Mouse (Mus musculus) limb, embryonic 14.5 days (tissue): ENCODE measurements at regions not wholly inside any gene's neighbourhood (a gene's known extent, or its start where the extent isn't known, plus 50 kb on each side); places are given as distances from the start of the nearest gene placed in this dataset.

Source experiments
- ATAC-seq: fragments of 200-750 bp; cut with Nextera tagmentation; 2 replicates; pipeline ENCODE4 v1.8.0; 2017; ENCODE audit warnings: low read depth, moderate number of reproducible peaks, moderate TSS enrichment; ENCODE audit not compliant: low FRiP score
- DNase-seq: peaks from one replicate; pipeline ENCODE4 v3.0.0-alpha.2; 2015; ENCODE audit warnings: low spot score
- H3K27ac ChIP-seq: fragments of 300-500 bp; sonication (generic); replicated peaks from 2 replicates; pipeline ENCODE4 v1.5.1; 2014; ENCODE audit warnings: low read depth, mild to moderate bottlenecking, low read length, moderate library complexity, mixed read lengths
- H3K27me3 ChIP-seq: fragments of 300-500 bp; sonication (generic); 2 replicates; pipeline ENCODE4 v1.6.1; 2014; ENCODE audit warnings: low read length, mixed read lengths; ENCODE audit not compliant: control insufficient read depth, insufficient read depth
- H3K36me3 ChIP-seq: fragments of 300-500 bp; sonication (generic); 2 replicates; pipeline ENCODE4 v1.6.1; 2014; ENCODE audit warnings: mild to moderate bottlenecking, low read length, moderate library complexity, mixed read lengths; ENCODE audit not compliant: control insufficient read depth, insufficient read depth
- H3K4me1 ChIP-seq: fragments of 300-500 bp; sonication (generic); 2 replicates; pipeline ENCODE4 v1.6.1; 2014; ENCODE audit warnings: antibody characterized with exemption, low read length, mixed read lengths; ENCODE audit not compliant: control insufficient read depth, insufficient read depth
- H3K4me2 ChIP-seq: fragments of 300-500 bp; sonication (generic); replicated peaks from 2 replicates; pipeline ENCODE4 v1.6.1; 2014; ENCODE audit warnings: low read depth, mild to moderate bottlenecking, low read length, moderate library complexity; ENCODE audit not compliant: severe bottlenecking
- H3K4me3 ChIP-seq: fragments of 300-500 bp; sonication (generic); replicated peaks from 2 replicates; pipeline ENCODE4 v1.5.1; 2014; ENCODE audit warnings: low read length
- H3K9ac ChIP-seq: fragments of 300-500 bp; sonication (generic); 2 replicates; pipeline ENCODE4 v1.6.1; 2014; ENCODE audit warnings: mild to moderate bottlenecking, low read depth, low read length, moderate library complexity; ENCODE audit not compliant: severe bottlenecking
- H3K9me3 ChIP-seq: fragments of 300-500 bp; sonication (generic); 2 replicates; pipeline ENCODE4 v1.6.1; 2016; ENCODE audit warnings: low read length; ENCODE audit not compliant: control insufficient read depth
- POLR2A ChIP-seq: fragments of 200-500 bp; IDR thresholded peaks from 2 replicates; pipeline ENCODE4 v1.8.0; 2012; ENCODE audit warnings: inconsistent platforms, mild to moderate bottlenecking, moderate library complexity, borderline replicate concordance; ENCODE audit not compliant: insufficient read depth, insufficient read length; ENCODE audit errors: extremely low read depth
- WGBS: fragments of 180-500 bp; shearing (Covaris S2); extraction: QIAGEN DNeasy Blood & Tissue Kit; methylation state at CpG from one replicate; pipeline ENCODE4 v1.1.7; 2014; 5-methylcytosine and 5-hydroxymethylcytosine counted together

- ATAC-seq (no peak), DNase-seq (no peak)
- Histone ChIP-seq H3K9ac (no peak overlapping the region), H3K27me3 (no peaks in the 10 kb centered on the region), H3K27ac (no peak overlapping the region), H3K9me3 (no peaks in the 10 kb centered on the region), H3K36me3 (no peaks in the 10 kb centered on the region), H3K4me3 (no peak overlapping the region), H3K4me1 (no peaks in the 10 kb centered on the region), H3K4me2 (no peak overlapping the region)
- TF ChIP-seq POLR2A = no peak
- WGBS = 33% methylated on average over 1 of the region's 1 CpGs
Measured at GRCm38 (mm10) chr16:51370070-51370469, 661.0 kb upstream of the Cblb start.

DNA sequence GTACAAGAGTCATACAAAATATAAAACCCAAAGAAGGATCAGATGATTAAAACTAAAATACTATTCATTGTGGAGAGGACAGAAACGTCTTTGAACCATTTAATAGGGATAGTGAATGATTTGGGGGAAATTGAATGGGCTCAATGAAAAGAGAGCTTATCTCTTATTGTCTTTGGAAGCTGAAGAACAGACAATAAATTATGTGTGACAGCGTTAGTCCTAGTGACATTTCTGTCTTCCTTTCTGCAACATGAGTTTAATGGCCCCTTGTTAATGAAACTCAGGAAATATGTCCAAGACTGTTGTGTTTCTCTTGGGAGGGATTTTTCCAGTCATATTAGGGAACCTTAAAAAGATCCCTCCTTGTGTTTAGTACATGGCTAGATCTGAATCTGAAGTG is 644.6 kb upstream of the Cblb start:
- DNase-seq = no peak
- ATAC-seq = no peak
- H3K9ac ChIP-seq = no peak overlapping the region
- no peaks in the 10 kb centered on the region for H3K36me3 ChIP-seq
- no peaks in the 10 kb centered on the region for H3K9me3 ChIP-seq
- H3K4me3 ChIP-seq = no peak overlapping the region
- no peak overlapping the region for H3K4me2 ChIP-seq
- H3K27ac ChIP-seq = no peak overlapping the region
- no peaks in the 10 kb centered on the region for H3K4me1 ChIP-seq
- 55% methylated on average over 2 of the region's 2 CpGs for WGBS
- no peak for TF ChIP-seq POLR2A
- no peaks in the 10 kb centered on the region for H3K27me3 ChIP-seq

GRCm38 (mm10) chr16:51387498-51387897 is 643.5 kb upstream of the Cblb start:
- WGBS = 79% methylated on average over 1 of the region's 1 CpGs
- no peak for DNase-seq
- no peak overlapping the region for H3K27ac ChIP-seq
- H3K4me1 ChIP-seq = no peaks in the 10 kb centered on the region
- ATAC-seq = no peak
- H3K9ac ChIP-seq = no peak overlapping the region
- no peak for TF ChIP-seq POLR2A
- no peak overlapping the region for H3K4me2 ChIP-seq
- no peaks in the 10 kb centered on the region for H3K9me3 ChIP-seq
- H3K4me3 ChIP-seq = no peak overlapping the region
- H3K36me3 ChIP-seq = no peaks in the 10 kb centered on the region
- no peaks in the 10 kb centered on the region for H3K27me3 ChIP-seq

DNA sequence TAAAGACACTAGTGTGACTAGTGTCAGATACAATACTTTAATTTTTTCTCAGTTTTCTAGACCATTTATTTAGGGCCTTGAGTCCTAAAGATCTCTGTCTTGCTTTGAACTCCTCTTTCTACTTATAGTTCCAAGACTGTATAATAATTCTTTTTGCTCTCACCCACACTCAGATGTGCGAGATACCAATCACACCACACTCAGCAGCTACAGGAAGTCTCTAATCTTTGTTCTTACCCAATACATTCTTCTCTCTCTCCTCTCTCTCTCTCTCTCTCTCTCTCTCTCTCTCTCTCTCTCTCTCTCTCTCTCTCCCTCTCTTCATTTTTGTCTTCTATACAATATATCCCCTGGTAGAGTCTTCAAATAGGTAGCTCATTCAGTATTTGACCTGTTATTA is 637.2 kb upstream of the Cblb start:
- no peak overlapping the region for H3K9ac ChIP-seq
- no peak for TF ChIP-seq POLR2A
- ATAC-seq (no peak), DNase-seq (no peak)
- no peaks in the 10 kb centered on the region for H3K9me3 ChIP-seq
- H3K27ac ChIP-seq = no peak overlapping the region
- WGBS = 76% methylated on average over 1 of the region's 1 CpGs
- no peaks in the 10 kb centered on the region for H3K4me1 ChIP-seq
- H3K36me3 ChIP-seq = no peaks in the 10 kb centered on the region
- H3K4me2 ChIP-seq = no peak overlapping the region
- H3K4me3 ChIP-seq = no peak overlapping the region
- no peaks in the 10 kb centered on the region for H3K27me3 ChIP-seq
